Mouse (Mus musculus) heart, adult 8-10 months (tissue): ENCODE measurements around the gene Soat2. TPM values are rescaled to one million over a fixed set of nuclear protein-coding genes. Genes with fewer than 3 reads are reported as not detected.
A peak's percentile ranks its signal among the peaks of the same experiment; 100 is the strongest.

Experiments
- DNase-seq: peaks from one replicate; pipeline ENCODE4 v3.0.0; 2022; ENCODE audit warnings: low spot score
- total RNA-seq, 4 experiments: library from RNA; stranded (reverse); gene quantifications; 2 replicates each; pipeline ENCODE4 v1.2.4; 2022

Gene Soat2
- total RNA-seq, result under 1 TPM in 3 of 4 experiments, not detected in 1; 0.11 to 0.13 (median 0.12) TPM

- no peak for DNase-seq
These were observed at the start of gene Soat2 for GRCm38 (mm10) chr15:102150301-102151135. Gene Soat2 (plus strand): TSS chr15:102150526.

GRCm38 (mm10) chr15:102100996-102101671, 49.2 kb upstream of the Soat2 start:
- no peak for DNase-seq

GRCm38 (mm10) chr15:102101672-102102541, 48.4 kb upstream of the Soat2 start:
- DNase-seq, result peak; percentile 90

- peak; percentile 89 for DNase-seq
These were observed 47.7 kb upstream of the Soat2 start for GRCm38 (mm10) chr15:102102548-102103121.

GRCm38 (mm10) chr15:102103371-102103946, 46.9 kb upstream of the Soat2 start:
- peak; percentile 78 for DNase-seq

- peak; percentile 93 for DNase-seq
These were observed 46.3 kb upstream of the Soat2 start for GRCm38 (mm10) chr15:102103947-102104555.

- peak; percentile 85 for DNase-seq
These were observed 45.0 kb upstream of the Soat2 start for GRCm38 (mm10) chr15:102105360-102105759.

- DNase-seq, result no peak
These were observed 44.3 kb upstream of the Soat2 start for GRCm38 (mm10) chr15:102105764-102106730.

GRCm38 (mm10) chr15:102106754-102107456, 43.4 kb upstream of the Soat2 start:
- no peak for DNase-seq

GRCm38 (mm10) chr15:102107689-102108573, 42.4 kb upstream of the Soat2 start:
- DNase-seq, result no peak

- DNase-seq, result peak; percentile 79
These were observed 41.4 kb upstream of the Soat2 start for GRCm38 (mm10) chr15:102108651-102109525.

- no peak for DNase-seq
These were observed 40.1 kb upstream of the Soat2 start for GRCm38 (mm10) chr15:102110271-102110670.

- no peak for DNase-seq
These were observed 39.4 kb upstream of the Soat2 start for GRCm38 (mm10) chr15:102110701-102111494.

GRCm38 (mm10) chr15:102111495-102111829, 38.9 kb upstream of the Soat2 start:
- DNase-seq, result no peak

- no peak for DNase-seq
These were observed 38.1 kb upstream of the Soat2 start for GRCm38 (mm10) chr15:102112181-102112580.

- no peak for DNase-seq
These were observed 37.5 kb upstream of the Soat2 start for GRCm38 (mm10) chr15:102112827-102113226.
